In genomic region chr10:121504973-121505911, GRCm38 (mm10) we compare ENCODE assay signal across 8 mouse cellular contexts. TPM values are rescaled to one million over a fixed set of nuclear protein-coding genes. Genes with fewer than 3 reads are reported as not detected.
A peak's percentile ranks its signal among the peaks of the same experiment; 100 is the strongest.
DNase-seq lines count a peak whose midpoint lies in the region; ATAC-seq and TF ChIP-seq lines count a peak whose summit lies in the region.

No protein-coding gene starts in this region.

- ATAC-seq in hindbrain, embryonic 16.5 days, result peak; percentile 95

- DNase-seq in adrenal gland, adult 18-20 months (ENCODE audit: low spot score in 2 of 2), result peak; percentile 57 to 60
- DNase-seq in embryo, embryonic 10.5 days (ENCODE audit: low spot score), result peak; percentile 84
- DNase-seq in gastrocnemius, postnatal 10 days, result peak; percentile 50
- DNase-seq in left cerebral cortex, adult 2 months (ENCODE audit: extremely low spot score in 1 of 2, low spot score in 2 of 2), result peak; percentile 63 to 64
- DNase-seq in lung, postnatal 36 days, result peak; percentile 88
- peak; percentile 73 for DNase-seq in retina, postnatal 1 day
- DNase-seq in thymus, postnatal 36 days, result peak; percentile 78 to 88

- TF ChIP-seq CTCF in left cerebral cortex, adult 2 months (IDR thresholded peaks at IDR 0.05), result no peak

- H3K9me3 ChIP-seq in hindbrain, embryonic 16.5 days (ENCODE audit: control insufficient read depth, low read length), result no peaks in the 10 kb centered on the region

- no peaks in the 10 kb centered on the region for H3K36me3 ChIP-seq in hindbrain, embryonic 16.5 days (ENCODE audit: control insufficient read depth, insufficient read depth, low read length)

- peak overlapping the region; percentile 39 for H3K4me3 ChIP-seq in hindbrain, embryonic 16.5 days (ENCODE audit: low read length)
- peak overlapping the region; percentile 53 for H3K4me3 ChIP-seq in left cerebral cortex, adult 2 months

- 13% methylated on average over 35 of the region's 35 CpGs for WGBS in hindbrain, embryonic 16.5 days

- intact Hi-C loops in left cerebral cortex, adult 2 months (cut with DNase I), result loop anchor here (5.0 kb wide), 2 partner anchors 33 to 78 kb away; no protein-coding TSS in a partner anchor

- no peaks in the 10 kb centered on the region for H3K27me3 ChIP-seq in hindbrain, embryonic 16.5 days (replicated peaks; ENCODE audit: control insufficient read depth, insufficient read depth, low read length)

- H3K4me1 ChIP-seq in hindbrain, embryonic 16.5 days (ENCODE audit: control insufficient read depth, insufficient read depth, low read depth, low read length), result peaks cover 17% of the 10 kb centered on the region

- peak overlapping the region; percentile 49 for H3K9ac ChIP-seq in hindbrain, embryonic 16.5 days (ENCODE audit: low read depth, low read length)

- H3K4me2 ChIP-seq in hindbrain, embryonic 16.5 days (ENCODE audit: low read length), result peak overlapping the region; percentile 64

- peak overlapping the region; percentile 82 for H3K27ac ChIP-seq in hindbrain, embryonic 16.5 days (ENCODE audit: low read depth, low read length)
- peak overlapping the region; percentile 91 for H3K27ac ChIP-seq in left cerebral cortex, adult 2 months

RNA-seq across cellular contexts. Expression of gene Rassf3, which starts 29.1 kb away (rescaled TPM):
- total RNA-seq in adrenal gland, adult 18-20 months (2021), result 10 to 100 TPM; 39.2 to 44.8 TPM
- total RNA-seq in gastrocnemius, postnatal 10 days (2021), result 10 to 100 TPM; 53.4 to 54.4 TPM
- 5.3 and 6.0 TPM in 2 replicates for polyA plus RNA-seq in hindbrain, embryonic 16.5 days (2015; fragmentation: Nextera tagmentation; extraction: Ambion mirVana)
- total RNA-seq in left cerebral cortex, adult 2 months (2021), result 10 to 100 TPM; 39.4 to 40.1 TPM

Comparison
In these comparisons a context has a peak if more than half of its experiments do, and no peak if none do; other contexts are left out.
1. Peak in every context shown above with its lines: DNase-seq, ATAC-seq, H3K4me3 ChIP-seq and H3K27ac ChIP-seq.